Mouse (Mus musculus) small intestine, adult 2 months (tissue): Measurements from ENCODE around the gene Vash2.

ENCODE experiments used
- CTCF ChIP-seq: fragments of 200-500 bp; IDR thresholded peaks from 2 replicates; pipeline ENCODE4 v1.5.1; 2012; ENCODE audit warnings: low read depth, mild to moderate bottlenecking, control low read depth, inconsistent platforms, low read length, moderate library complexity, mixed read lengths; ENCODE audit not compliant: insufficient replicate concordance, insufficient read length; ENCODE audit errors: extremely low read depth
- POLR2A ChIP-seq: fragments of 200-500 bp; IDR thresholded peaks from 2 replicates; pipeline ENCODE4 v1.6.1; 2012; ENCODE audit warnings: low read depth, mild to moderate bottlenecking, control low read depth, inconsistent platforms, low read length, moderate library complexity

DNA sequence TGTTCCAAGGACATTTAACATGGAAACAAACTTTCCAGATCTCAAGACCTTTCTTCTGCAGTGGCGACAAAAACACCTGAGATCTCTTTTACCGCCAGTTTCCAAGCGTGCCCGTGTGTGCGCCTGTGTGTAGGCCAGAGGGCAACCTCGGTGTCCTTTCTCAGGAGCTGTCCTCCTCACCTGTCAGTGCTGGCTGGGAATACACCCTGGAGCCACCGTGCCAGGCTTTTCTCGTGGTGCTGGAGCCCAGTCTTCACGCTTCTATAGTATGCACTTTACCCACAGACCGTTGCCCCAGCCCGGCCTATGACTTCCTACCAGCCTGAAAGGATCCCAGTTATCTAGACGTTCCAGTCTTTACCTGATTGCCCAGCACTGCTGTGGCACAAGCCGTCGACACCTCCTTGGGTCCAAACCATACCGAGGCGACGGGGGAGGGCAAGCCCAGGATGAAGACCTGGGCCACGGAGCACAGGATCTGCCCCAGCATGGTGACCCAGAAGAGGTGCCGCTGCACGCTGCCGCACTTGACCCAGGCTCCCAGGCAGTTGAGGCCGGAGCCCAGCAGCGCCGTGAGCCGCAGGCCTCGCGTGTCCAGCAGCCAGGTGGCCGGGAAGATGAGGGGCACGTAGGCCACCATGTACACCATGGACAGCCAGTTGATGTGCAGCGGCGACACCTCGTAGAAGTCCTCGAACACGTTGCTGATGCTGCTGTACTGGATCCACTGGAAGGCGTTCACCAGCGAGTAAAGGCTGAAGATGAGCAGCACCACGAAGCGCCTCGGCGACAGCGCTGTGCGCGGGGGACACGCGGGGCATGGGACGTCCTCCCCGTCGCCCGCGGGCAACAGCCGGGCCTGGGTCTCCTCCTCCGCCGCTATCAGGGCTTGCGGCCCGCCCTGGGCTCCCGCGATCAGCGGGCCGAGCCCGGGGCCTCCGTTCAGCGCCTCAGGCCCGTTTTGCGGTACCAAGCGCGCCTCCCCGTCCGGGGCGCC lies 46.2 kb upstream of the Vash2 start:
- TF ChIP-seq CTCF (no peak), POLR2A (no peak)
